Mouse (Mus musculus) bone marrow, adult 2 months (tissue): Measurements from ENCODE around the gene Lypd6.

ENCODE experiments used
- CTCF ChIP-seq: fragments of 200-500 bp; IDR thresholded peaks from 2 replicates; pipeline ENCODE4 v1.5.1; 2011; ENCODE audit warnings: low read length, control low read depth; ENCODE audit not compliant: control insufficient read depth, insufficient read depth
- POLR2A ChIP-seq: fragments of 200-500 bp; IDR thresholded peaks from 2 replicates; pipeline ENCODE4 v1.6.1; 2011; ENCODE audit warnings: low read depth, mild to moderate bottlenecking, control low read depth, low read length, borderline replicate concordance; ENCODE audit not compliant: control insufficient read depth

- TF ChIP-seq CTCF (no peak), POLR2A (no peak)
Measured at GRCm38 (mm10) chr2:50130674-50131073, 64.4 kb downstream of the Lypd6 start.
